Mouse (Mus musculus) midbrain, embryonic 10.5 days (tissue): Measurements from ENCODE around the gene Dpt. TPM values are rescaled to one million over a fixed set of nuclear protein-coding genes. Genes with fewer than 3 reads are reported as not detected.
A peak's percentile ranks its signal among the peaks of the same experiment; 100 is the strongest.

Source experiments
- DNase-seq: peaks from one replicate; pipeline ENCODE4 v3.0.0-alpha.2; 2017; ENCODE audit warnings: low spot score
- H3K27ac ChIP-seq: fragments of 300-500 bp; sonication (generic); replicated peaks from 2 replicates; pipeline ENCODE4 v1.5.1; 2016; ENCODE audit warnings: mild to moderate bottlenecking
- H3K27me3 ChIP-seq: fragments of 300-500 bp; sonication (generic); 2 replicates; pipeline ENCODE4 v1.6.1; 2016; ENCODE audit warnings: low read depth, mild to moderate bottlenecking; ENCODE audit not compliant: poor library complexity, severe bottlenecking
- H3K36me3 ChIP-seq: fragments of 300-500 bp; sonication (generic); 2 replicates; pipeline ENCODE4 v1.6.1; 2016; ENCODE audit warnings: mild to moderate bottlenecking, moderate library complexity
- H3K4me1 ChIP-seq: fragments of 300-500 bp; sonication (generic); 2 replicates; pipeline ENCODE4 v1.6.1; 2016
- H3K4me3 ChIP-seq: fragments of 300-500 bp; sonication (generic); 2 replicates; pipeline ENCODE4 v1.5.1; 2016; ENCODE audit warnings: mild to moderate bottlenecking, moderate library complexity
- H3K9me3 ChIP-seq: fragments of 300-500 bp; sonication (generic); replicated peaks from 2 replicates; pipeline ENCODE4 v1.6.1; 2016; ENCODE audit warnings: mild to moderate bottlenecking
- WGBS: fragments of 180-500 bp; shearing (Covaris S2); methylation state at CpG from one replicate; pipeline ENCODE4 v1.1.7; 2016; 5-methylcytosine and 5-hydroxymethylcytosine counted together
- polyA plus RNA-seq: library from polyadenylated mRNA; unstranded; fragments of >200 nt; fragmentation: Nextera tagmentation; extraction: Ambion mirVana; gene quantifications from 2 replicates; pipeline ENCODE4 v1.2.1, GENCODE M21; 2016

Dpt gene
- polyA plus RNA-seq, 1 experiment from 2014 or later: not detected

- no peaks in the 10 kb centered on the region for H3K27me3 ChIP-seq
- no peak for DNase-seq
- no peaks in the 10 kb centered on the region for H3K4me1 ChIP-seq
Observed at GRCm38 (mm10) chr1:164797746-164798285, 1.4 kb downstream of the Dpt start.

DNA sequence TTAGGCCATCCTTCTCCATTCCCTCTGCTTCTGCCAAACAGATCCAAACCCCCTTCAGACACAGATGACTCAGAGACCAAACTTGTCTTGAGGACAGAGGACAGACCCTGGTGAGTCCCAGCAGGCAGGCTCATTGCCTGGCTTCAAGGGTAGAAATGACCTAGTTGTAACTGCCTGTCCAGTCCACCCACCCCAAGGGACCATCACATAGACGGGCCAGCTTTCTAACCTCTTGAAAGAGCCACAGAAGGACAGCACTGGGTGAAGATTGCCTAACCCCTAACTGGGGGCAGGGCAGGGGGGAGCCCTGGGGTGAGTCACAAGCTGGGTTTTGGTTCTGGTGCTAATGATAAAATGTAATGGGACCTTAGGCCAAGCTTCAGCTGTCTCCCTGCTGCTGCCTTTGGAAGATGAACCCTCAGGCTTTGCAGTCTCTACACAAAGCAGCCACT, 2.1 kb downstream of the Dpt start:
- WGBS: 80% methylated on average over 1 of the region's 1 CpGs
- no peaks in the 10 kb centered on the region for H3K9me3 ChIP-seq
- no peak for DNase-seq

More at GRCm38 (mm10) chr1:164797746-164798285, 1.4 kb downstream of the Dpt start:
- 94% methylated on average over 1 of the region's 1 CpGs for WGBS
- Histone ChIP-seq H3K27ac (no peak overlapping the region), H3K36me3 (no peaks in the 10 kb centered on the region), H3K9me3 (no peaks in the 10 kb centered on the region), H3K4me3 (no peak overlapping the region)

GRCm38 (mm10) chr1:164799161-164799560, 2.7 kb downstream of the Dpt start:
- no peak overlapping the region for H3K27ac ChIP-seq
- no peaks in the 10 kb centered on the region for H3K27me3 ChIP-seq
- H3K9me3 ChIP-seq: no peaks in the 10 kb centered on the region
- H3K36me3 ChIP-seq: no peaks in the 10 kb centered on the region
- H3K4me1 ChIP-seq: no peaks in the 10 kb centered on the region
- H3K4me3 ChIP-seq: no peak overlapping the region
- 84% methylated on average over 3 of the region's 3 CpGs for WGBS
- no peak for DNase-seq

More for the DNA sequence above, 2.1 kb downstream of the Dpt start:
- Histone ChIP-seq H3K4me3 (no peak overlapping the region), H3K36me3 (no peaks in the 10 kb centered on the region), H3K27ac (0 out of 2 replicates have a peak overlapping the region, but pooled peaks have one; percentile 33), H3K4me1 (no peaks in the 10 kb centered on the region), H3K27me3 (no peaks in the 10 kb centered on the region)

DNA sequence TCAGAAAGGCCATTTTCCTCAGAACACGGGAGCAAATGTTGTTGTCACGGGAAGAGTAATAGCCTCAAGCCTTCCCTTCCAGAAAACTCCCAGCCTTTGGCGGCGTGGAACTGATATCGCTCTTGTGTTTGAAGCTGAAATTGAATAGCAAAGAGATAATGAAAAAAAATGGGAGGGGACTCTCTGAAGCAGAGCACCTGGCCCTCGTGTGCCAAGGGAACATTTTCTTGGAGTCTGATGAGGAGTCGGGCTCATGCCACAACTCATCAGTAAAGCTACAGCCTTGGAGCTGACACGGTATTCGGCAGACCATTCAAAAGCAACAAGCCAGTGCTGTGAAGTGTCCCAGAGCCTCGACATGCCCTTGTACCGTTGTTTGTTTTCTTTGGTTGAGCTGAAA, 7.8 kb downstream of the Dpt start:
- Histone ChIP-seq H3K4me3 (no peak overlapping the region), H3K27ac (no peak overlapping the region), H3K27me3 (no peaks in the 10 kb centered on the region), H3K36me3 (no peaks in the 10 kb centered on the region), H3K9me3 (no peaks in the 10 kb centered on the region), H3K4me1 (no peaks in the 10 kb centered on the region)
- WGBS: 87% methylated on average over 11 of the region's 11 CpGs
- DNase-seq: no peak

- H3K4me1 ChIP-seq: no peaks in the 10 kb centered on the region
- no peak overlapping the region for H3K4me3 ChIP-seq
- H3K9me3 ChIP-seq: no peaks in the 10 kb centered on the region
- DNase-seq: no peak
- H3K36me3 ChIP-seq: no peaks in the 10 kb centered on the region
- no peaks in the 10 kb centered on the region for H3K27me3 ChIP-seq
- no peak overlapping the region for H3K27ac ChIP-seq
- 87% methylated on average over 10 of the region's 10 CpGs for WGBS
Observed at GRCm38 (mm10) chr1:164804751-164805435, 8.4 kb downstream of the Dpt start.

GRCm38 (mm10) chr1:164809371-164809770, 12.9 kb downstream of the Dpt start:
- no peak overlapping the region for H3K27ac ChIP-seq
- H3K4me1 ChIP-seq: peaks cover 4% of the 10 kb centered on the region
- no peak overlapping the region for H3K4me3 ChIP-seq
- H3K27me3 ChIP-seq: no peaks in the 10 kb centered on the region
- WGBS: 91% methylated on average over 2 of the region's 2 CpGs
- H3K36me3 ChIP-seq: no peaks in the 10 kb centered on the region
- no peaks in the 10 kb centered on the region for H3K9me3 ChIP-seq
- DNase-seq: no peak

DNA sequence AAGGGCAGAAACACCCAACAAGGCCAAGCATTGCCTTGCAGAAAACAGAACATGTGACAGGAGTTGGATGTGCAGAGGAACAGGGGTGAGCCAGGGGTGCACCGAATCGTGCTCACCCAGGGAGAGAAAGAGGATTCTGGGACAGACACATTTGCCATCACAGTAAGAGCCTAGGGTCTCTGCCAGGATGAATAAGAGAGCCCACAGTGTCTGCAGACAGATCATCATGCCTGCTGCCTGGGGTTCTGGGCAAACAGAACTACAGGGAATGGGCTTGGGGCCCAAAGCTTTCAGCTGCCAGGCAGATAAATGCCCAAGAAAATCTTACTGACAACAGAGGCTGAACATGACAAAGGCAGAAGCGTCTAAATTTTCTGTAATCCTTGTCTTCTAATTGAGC, 14.9 kb downstream of the Dpt start:
- WGBS: 93% methylated on average over 3 of the region's 3 CpGs
- Histone ChIP-seq H3K4me3 (no peak overlapping the region), H3K27me3 (no peaks in the 10 kb centered on the region), H3K36me3 (no peaks in the 10 kb centered on the region), H3K4me1 (peaks cover 7% of the 10 kb centered on the region), H3K27ac (no peak overlapping the region), H3K9me3 (no peaks in the 10 kb centered on the region)
- no peak for DNase-seq

DNA sequence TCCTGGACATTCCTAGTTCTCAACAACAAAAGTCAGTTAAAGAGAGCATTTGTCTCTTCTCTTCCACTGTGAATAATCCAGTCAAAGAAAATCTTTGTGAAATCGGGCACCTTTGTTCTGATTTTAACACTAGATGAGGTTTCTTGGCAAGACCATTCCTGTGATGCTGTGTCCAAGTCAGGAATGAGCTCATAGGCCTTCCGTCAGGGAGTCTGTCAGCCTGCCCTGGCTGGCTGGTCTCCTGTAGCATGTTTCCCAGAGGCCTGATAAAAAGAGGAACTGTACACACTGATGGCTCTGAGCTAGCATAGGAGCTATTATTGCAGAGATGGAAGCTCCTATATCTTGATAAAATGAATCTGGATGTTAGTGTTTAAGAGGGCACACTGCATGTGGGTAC, 17.8 kb downstream of the Dpt start:
- no peaks in the 10 kb centered on the region for H3K36me3 ChIP-seq
- DNase-seq: no peak
- H3K27me3 ChIP-seq: no peaks in the 10 kb centered on the region
- peaks cover 7% of the 10 kb centered on the region for H3K4me1 ChIP-seq
- H3K9me3 ChIP-seq: no peaks in the 10 kb centered on the region
- H3K27ac ChIP-seq: no peak overlapping the region
- H3K4me3 ChIP-seq: no peak overlapping the region
- 61% methylated on average over 2 of the region's 2 CpGs for WGBS

- Histone ChIP-seq H3K36me3 (no peaks in the 10 kb centered on the region), H3K27me3 (no peaks in the 10 kb centered on the region), H3K27ac (no peak overlapping the region), H3K9me3 (no peaks in the 10 kb centered on the region), H3K4me1 (peaks cover 7% of the 10 kb centered on the region), H3K4me3 (no peak overlapping the region)
- no peak for DNase-seq
- WGBS: 86% methylated on average over 5 of the region's 5 CpGs
Observed at GRCm38 (mm10) chr1:164815330-164815729, 18.9 kb downstream of the Dpt start.

DNA sequence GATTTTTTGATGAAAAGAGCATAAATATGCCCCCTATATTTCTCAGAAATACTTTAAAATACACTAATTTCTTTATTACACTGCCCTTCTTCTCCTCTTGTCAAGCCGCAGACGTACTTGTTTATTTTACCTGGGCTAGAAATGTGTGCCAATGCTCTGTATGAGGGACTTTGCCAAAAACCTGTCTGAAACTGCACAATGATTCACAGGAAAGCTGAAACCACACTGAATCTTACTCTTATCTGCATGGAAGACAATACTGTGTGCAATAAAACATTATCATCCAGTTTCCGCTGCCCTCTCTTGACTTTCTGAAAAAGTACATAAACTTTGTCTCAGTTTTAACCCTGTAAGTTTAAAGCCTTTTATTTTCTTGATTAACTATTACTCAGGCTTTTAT, 20.9 kb downstream of the Dpt start:
- H3K4me3 ChIP-seq: no peak overlapping the region
- H3K27ac ChIP-seq: no peak overlapping the region
- H3K36me3 ChIP-seq: no peaks in the 10 kb centered on the region
- H3K27me3 ChIP-seq: no peaks in the 10 kb centered on the region
- H3K4me1 ChIP-seq: peaks cover 13% of the 10 kb centered on the region
- H3K9me3 ChIP-seq: no peaks in the 10 kb centered on the region
- 87% methylated on average over 3 of the region's 3 CpGs for WGBS
- no peak for DNase-seq

- no peak for DNase-seq
- 98% methylated on average over 1 of the region's 1 CpGs for WGBS
- Histone ChIP-seq H3K9me3 (no peaks in the 10 kb centered on the region), H3K27me3 (no peaks in the 10 kb centered on the region), H3K27ac (no peak overlapping the region), H3K4me1 (peaks cover 10% of the 10 kb centered on the region), H3K4me3 (no peak overlapping the region), H3K36me3 (no peaks in the 10 kb centered on the region)
Observed at GRCm38 (mm10) chr1:164821307-164821706, 24.9 kb downstream of the Dpt start.

DNA sequence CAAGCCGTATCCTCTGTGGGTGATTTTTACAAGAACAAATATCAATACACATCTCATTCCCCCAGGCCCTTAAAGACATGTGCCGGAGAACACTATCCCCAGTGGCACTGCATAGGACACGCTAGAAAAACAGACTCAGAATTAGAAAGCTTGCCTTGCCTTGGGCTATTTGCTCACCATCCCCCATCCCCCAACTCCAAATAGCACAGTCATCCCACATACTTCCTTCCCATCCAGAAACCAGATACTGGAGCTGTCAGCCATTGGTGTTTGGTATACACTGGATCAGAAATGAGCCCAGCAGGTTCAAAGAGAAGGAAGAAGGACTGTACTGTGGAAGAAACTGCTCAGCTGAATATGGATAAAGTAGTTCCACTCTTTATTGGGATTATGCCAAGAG, 25.4 kb downstream of the Dpt start:
- no peaks in the 10 kb centered on the region for H3K36me3 ChIP-seq
- H3K27ac ChIP-seq: no peak overlapping the region
- peaks cover 10% of the 10 kb centered on the region for H3K4me1 ChIP-seq
- WGBS: 74% methylated on average over 3 of the region's 3 CpGs
- no peaks in the 10 kb centered on the region for H3K27me3 ChIP-seq
- no peak for DNase-seq
- no peaks in the 10 kb centered on the region for H3K9me3 ChIP-seq
- H3K4me3 ChIP-seq: no peak overlapping the region

- no peaks in the 10 kb centered on the region for H3K36me3 ChIP-seq
- no peaks in the 10 kb centered on the region for H3K27me3 ChIP-seq
- H3K27ac ChIP-seq: no peak overlapping the region
- H3K4me1 ChIP-seq: peaks cover 10% of the 10 kb centered on the region
- no peak overlapping the region for H3K4me3 ChIP-seq
- no peak for DNase-seq
- H3K9me3 ChIP-seq: no peaks in the 10 kb centered on the region
- WGBS: 65% methylated on average over 4 of the region's 4 CpGs
Observed at GRCm38 (mm10) chr1:164822268-164822667, 25.8 kb downstream of the Dpt start.
